Mouse (Mus musculus): ENCODE data around the gene Zfp277.

- TF ChIP-seq CTCF (IDR thresholded peaks at IDR 0.05; ENCODE audit: low read depth) (no peak), EP300 (IDR thresholded peaks at IDR 0.05; ENCODE audit: low read depth) (no peak)
These were observed 2.1 kb upstream of the Zfp277 start for GRCm38 (mm10) chr12:40447561-40448355.

All from liver, postnatal 0 days (tissue).